Mouse (Mus musculus): ENCODE data around the gene Soga3.

Soga3 gene

GRCm38 (mm10) chr10:29211453-29211852 is 67.8 kb downstream of the Soga3 start, which contains the start of gene 9330159F19Rik:
TSS of gene 9330159F19Rik (plus strand) at chr10:29211606.
- DNase-seq = peak; percentile 54

- DNase-seq = peak; percentile 65
Observed at GRCm38 (mm10) chr10:29213534-29214100, 70.0 kb downstream of the Soga3 start.

- no peak for DNase-seq
Observed at GRCm38 (mm10) chr10:29216957-29217356, 73.3 kb downstream of the Soga3 start.

- no peak for DNase-seq
Observed at GRCm38 (mm10) chr10:29217451-29217850, 73.8 kb downstream of the Soga3 start.

GRCm38 (mm10) chr10:29225329-29225728 is 81.7 kb downstream of the Soga3 start:
- DNase-seq = no peak

GRCm38 (mm10) chr10:29231208-29231607 is 87.6 kb downstream of the Soga3 start:
- DNase-seq = no peak
